8 mouse cellular contexts compared by ENCODE assay signal in the genomic region with DNA sequence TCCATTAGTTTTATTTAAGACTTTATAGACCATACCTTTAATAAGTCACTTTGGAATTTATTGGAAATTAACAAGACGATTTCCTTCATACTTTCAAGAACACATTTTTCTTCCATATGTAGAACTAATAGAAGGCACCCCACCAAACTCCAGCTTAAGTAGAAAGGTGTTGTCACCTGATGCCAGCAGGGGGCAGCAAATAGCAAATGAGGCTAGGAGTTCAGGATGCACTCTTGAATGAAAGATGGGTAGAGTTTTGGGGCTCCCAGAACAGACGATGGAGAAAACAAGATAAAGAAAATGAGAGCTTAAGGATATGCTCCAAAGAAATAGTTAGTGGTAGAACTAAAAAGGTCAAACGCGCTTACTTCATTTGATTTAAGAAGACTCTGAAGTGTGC.
DNase-seq lines count a peak whose midpoint lies in the region; TF ChIP-seq lines count a peak whose summit lies in the region.
"Had no signal": no experiment of that assay in that cellular context is flagged by ENCODE, and none has a peak within 500 bp of the region (broad histone marks: within the 10 kb centered on the region; RNA-seq: fewer than 3 reads in every experiment).

No protein-coding gene starts in this region.

- H3K4me1 ChIP-seq in lung, adult 2 months (ENCODE audit: control insufficient read depth, insufficient read depth, low read length), result no peaks in the 10 kb centered on the region
- H3K4me1 ChIP-seq in cerebellum, adult 2 months (ENCODE audit: control insufficient read depth, insufficient read depth, low read length), result peaks cover 3% of the 10 kb centered on the region

- WGBS in lung, adult 2 months, result 52% methylated on average over 4 of the region's 4 CpGs
- WGBS in cerebellum, adult 2 months, result 65% methylated on average over 4 of the region's 4 CpGs

- no peak for TF ChIP-seq POLR2A in lung, adult 2 months (IDR thresholded peaks at IDR 0.05; ENCODE audit: borderline replicate concordance, extremely low read depth, low read depth, low read length)
- no peak for TF ChIP-seq POLR2A in cerebellum, adult 2 months (IDR thresholded peaks at IDR 0.05; ENCODE audit: borderline replicate concordance, insufficient read depth, low read length)

- intact Hi-C loops in gastrocnemius, postnatal 14 days (cut with DNase I; ENCODE audit: low total_unique reads), result no loop called here
- intact Hi-C loops in left cerebral cortex, adult 2 months (cut with DNase I), result loop anchor here (2.0 kb wide), 1 partner anchor 1005 kb away; no protein-coding TSS in a partner anchor

- H3K27ac ChIP-seq in cerebellum, adult 2 months (ENCODE audit: insufficient read depth, low read length), result no peak overlapping the region
- no peak overlapping the region for H3K27ac ChIP-seq in left cerebral cortex, adult 2 months

- peak; percentile 5 for DNase-seq in lung, adult 2 months
- DNase-seq in lung, postnatal 25 days (ENCODE audit: low spot score), result no peak
- peak; percentile 54 for DNase-seq in R1 (ENCODE audit: low read depth, low spot score)
- peak; percentile 33 to 54 for DNase-seq in cerebellum, adult 2 months
- DNase-seq in gastrocnemius, postnatal 14 days, result peak; percentile 9
- peak; percentile 38 to 69 for DNase-seq in left cerebral cortex, adult 2 months (ENCODE audit: extremely low spot score in 1 of 2, low spot score in 2 of 2)
- DNase-seq in right cerebral cortex, adult 18-20 months, result peak; percentile 60

- H3K4me3 ChIP-seq in lung, adult 2 months (replicated peaks; ENCODE audit: extremely low read depth, low read depth, low read length), result no peak overlapping the region
- no peak overlapping the region for H3K4me3 ChIP-seq in cerebellum, adult 2 months (replicated peaks; ENCODE audit: insufficient read depth, low read depth, low read length)
- no peak overlapping the region for H3K4me3 ChIP-seq in left cerebral cortex, adult 2 months
- H3K4me3 ChIP-seq: myocyte had no signal

- no peaks in the 10 kb centered on the region for H3K27me3 ChIP-seq in cerebellum, adult 2 months (ENCODE audit: control insufficient read depth, insufficient read depth, low read length)

- TF ChIP-seq CTCF in lung, adult 2 months (IDR thresholded peaks at IDR 0.05; ENCODE audit: insufficient read depth, low read length), result 0 out of 2 replicates have a peak, but pooled peaks have one; percentile 9
- peak; percentile 54; the same call in 1 of the 2 replicates for TF ChIP-seq CTCF in cerebellum, adult 2 months (IDR thresholded peaks at IDR 0.05; ENCODE audit: borderline replicate concordance, insufficient read depth, low read depth, low read length)
- TF ChIP-seq CTCF in left cerebral cortex, adult 2 months (IDR thresholded peaks at IDR 0.05), result peak; percentile 74

Comparison
In these comparisons a context has a peak if more than half of its experiments do, and no peak if none do; other contexts are left out.
1. CTCF ChIP-seq: peak in every context shown above with its lines; median percentile 74 in left cerebral cortex, adult 2 months; 54 in cerebellum, adult 2 months; 9 in lung, adult 2 months.